Comparison of ENCODE assay signal across 8 mouse cellular contexts in the genomic region with DNA sequence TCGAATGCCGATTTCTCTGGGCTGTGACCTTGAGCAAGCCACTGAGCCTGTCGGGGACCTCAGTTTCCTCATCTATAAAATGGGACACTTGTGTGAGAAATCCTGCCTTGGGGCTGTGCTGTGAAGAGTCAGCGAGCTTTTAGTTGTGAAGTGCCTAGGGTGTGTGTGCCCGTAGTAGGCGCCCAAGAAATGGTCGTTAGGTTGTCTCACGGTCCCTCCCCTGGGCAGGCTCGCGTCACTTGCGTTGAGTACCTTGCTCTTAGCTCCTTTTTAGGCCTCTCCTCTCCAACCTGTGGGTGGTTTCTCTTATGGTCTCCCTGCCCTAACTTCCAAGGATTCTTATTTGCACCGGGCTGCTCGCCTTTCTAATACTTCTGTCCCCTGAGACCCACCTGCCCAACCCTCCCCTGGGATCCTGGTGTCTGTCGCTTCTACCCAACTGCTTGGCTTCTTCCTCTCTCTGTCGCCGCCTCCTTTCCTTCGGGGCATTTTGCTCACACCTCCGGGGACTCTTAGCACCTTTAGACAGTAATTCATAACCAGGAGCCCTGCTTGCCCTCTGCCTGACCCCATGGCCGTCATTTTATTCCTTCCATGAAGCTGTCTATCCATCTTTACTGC. TPM values are rescaled to one million over a fixed set of nuclear protein-coding genes. Genes with fewer than 3 reads are reported as not detected.
DNase-seq lines count a peak whose midpoint lies in the region; ATAC-seq and TF ChIP-seq lines count a peak whose summit lies in the region.

No protein-coding gene starts in this region.

- TF ChIP-seq CTCF in midbrain, postnatal 0 days (IDR thresholded peaks at IDR 0.05), result no peak

- no peaks in the 10 kb centered on the region for H3K9me3 ChIP-seq in forebrain, embryonic 15.5 days
- H3K9me3 ChIP-seq in liver, embryonic 13.5 days (replicated peaks), result no peaks in the 10 kb centered on the region
- no peaks in the 10 kb centered on the region for H3K9me3 ChIP-seq in midbrain, postnatal 0 days (ENCODE audit: low read length)

- WGBS in forebrain, embryonic 15.5 days, result 1% methylated on average over 19 of the region's 19 CpGs
- under 1% methylated on average over 19 of the region's 19 CpGs for WGBS in liver, embryonic 13.5 days (ENCODE audit: insufficient replicate concordance)
- 4% methylated on average over 19 of the region's 19 CpGs for WGBS in midbrain, postnatal 0 days

- H3K36me3 ChIP-seq in forebrain, embryonic 15.5 days, result no peaks in the 10 kb centered on the region
- no peaks in the 10 kb centered on the region for H3K36me3 ChIP-seq in liver, embryonic 13.5 days
- H3K36me3 ChIP-seq in midbrain, postnatal 0 days (ENCODE audit: insufficient read depth, low read length), result no peaks in the 10 kb centered on the region

- peaks cover 16% of the 10 kb centered on the region for H3K4me1 ChIP-seq in forebrain, embryonic 15.5 days
- peaks cover 48% of the 10 kb centered on the region for H3K4me1 ChIP-seq in liver, embryonic 13.5 days (replicated peaks)
- peaks cover 6% of the 10 kb centered on the region; the same call in 1 of the 2 replicates for H3K4me1 ChIP-seq in midbrain, postnatal 0 days (ENCODE audit: insufficient read depth, low read length)

- ATAC-seq in forebrain, embryonic 15.5 days (replicated peaks), result peak; percentile 21; the same call in 1 of the 2 replicates
- peak; percentile 16; the same call in 1 of the 2 replicates for ATAC-seq in liver, embryonic 13.5 days (ENCODE audit: low read depth)
- 0 out of 2 replicates have a peak, but pooled peaks have one; percentile 0 for ATAC-seq in midbrain, postnatal 0 days (ENCODE audit: low FRiP score)

- peak; percentile 33 to 51 for DNase-seq in spleen, adult 18-20 months
- DNase-seq in spleen, adult 12 weeks (ENCODE audit: low spot score), result no peak
- peak; percentile 61 for DNase-seq in brain, adult 2 months (ENCODE audit: low read depth, low spot score)
- DNase-seq in induced T-regulatory cell, adult 2 months (ENCODE audit: low read depth), result peak; percentile 70
- DNase-seq in liver, embryonic 13.5 days, result peak; percentile 55
- peak; percentile 16 for DNase-seq in midbrain, postnatal 0 days (ENCODE audit: low spot score)
- DNase-seq in thymus, postnatal 25 days, result peak; percentile 12

- peak overlapping the region; percentile 76 for H3K4me3 ChIP-seq in forebrain, embryonic 15.5 days
- H3K4me3 ChIP-seq in liver, embryonic 13.5 days (replicated peaks), result peak overlapping the region; percentile 88
- peak overlapping the region; percentile 88 for H3K4me3 ChIP-seq in midbrain, postnatal 0 days (ENCODE audit: low read depth, low read length)

- H3K4me2 ChIP-seq in forebrain, embryonic 15.5 days (replicated peaks), result peak overlapping the region; percentile 71
- H3K4me2 ChIP-seq in liver, embryonic 13.5 days, result peak overlapping the region; percentile 96
- H3K4me2 ChIP-seq in midbrain, postnatal 0 days (ENCODE audit: low read depth, low read length, poor library complexity, severe bottlenecking), result peak overlapping the region; percentile 74

- H3K27me3 ChIP-seq in forebrain, embryonic 15.5 days, result no peaks in the 10 kb centered on the region
- H3K27me3 ChIP-seq in liver, embryonic 13.5 days, result no peaks in the 10 kb centered on the region
- H3K27me3 ChIP-seq in midbrain, postnatal 0 days (ENCODE audit: insufficient read depth, low read length), result no peaks in the 10 kb centered on the region

- H3K9ac ChIP-seq in forebrain, embryonic 15.5 days (replicated peaks), result peak overlapping the region; percentile 65
- peak overlapping the region; percentile 90 for H3K9ac ChIP-seq in liver, embryonic 13.5 days
- peak overlapping the region; percentile 85 for H3K9ac ChIP-seq in midbrain, postnatal 0 days (replicated peaks; ENCODE audit: low read length, poor library complexity, severe bottlenecking)

- peak overlapping the region; percentile 27; the same call in 1 of the 2 replicates for H3K27ac ChIP-seq in forebrain, embryonic 15.5 days (replicated peaks)
- H3K27ac ChIP-seq in liver, embryonic 13.5 days, result peak overlapping the region; percentile 90
- H3K27ac ChIP-seq in midbrain, postnatal 0 days (ENCODE audit: low read depth, low read length), result peak overlapping the region; percentile 64

RNA-seq across cellular contexts. Expression of a gene that starts 0.7 kb away (rescaled TPM):
- polyA plus RNA-seq in forebrain, embryonic 15.5 days (2015; fragmentation: Nextera tagmentation; extraction: Ambion mirVana), result 9.0 and 10.9 TPM in 2 replicates
- 17.0 and 24.6 TPM in 2 replicates for polyA plus RNA-seq in liver, embryonic 13.5 days (2015; fragmentation: Nextera tagmentation; extraction: Ambion mirVana)
- 21.6 and 25.7 TPM in 2 replicates for total RNA-seq in midbrain, postnatal 0 days (2014; rRNA removed)
- polyA plus RNA-seq in midbrain, postnatal 0 days (2015; fragmentation: Nextera tagmentation; extraction: Ambion mirVana), result 8.1 and 8.6 TPM in 2 replicates

Comparison
In these comparisons a context has a peak if more than half of its experiments do, and no peak if none do; other contexts are left out.
1. H3K27ac ChIP-seq: peak in every context shown above with its lines; median percentile 90 in liver, embryonic 13.5 days; 64 in midbrain, postnatal 0 days; 27 in forebrain, embryonic 15.5 days.